In the genomic region with DNA sequence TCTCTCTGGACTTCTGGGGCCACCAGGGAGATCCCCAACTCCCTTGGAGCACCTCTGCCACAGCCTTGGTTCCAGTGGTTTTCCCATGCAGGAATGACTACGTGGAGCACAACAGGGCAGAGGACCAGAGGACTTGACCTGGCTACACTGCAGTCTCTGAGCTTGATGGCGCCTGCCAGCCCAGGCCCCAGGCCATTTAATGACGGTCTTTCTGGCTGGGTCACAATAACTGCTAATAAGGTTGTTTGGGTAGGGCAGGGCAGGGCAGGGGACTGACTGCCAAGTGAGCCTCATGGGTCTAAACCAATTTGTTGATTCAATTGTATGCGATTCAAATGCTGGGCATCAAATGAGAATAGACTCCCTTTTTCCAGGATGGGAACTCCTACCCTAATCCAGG, we compare ENCODE assay signal across 14 mouse cellular contexts.
"Had no signal": no experiment of that assay in that cellular context is flagged by ENCODE, and none has a peak within 500 bp of the region (broad histone marks: within the 10 kb centered on the region; RNA-seq: fewer than 3 reads in every experiment).

No protein-coding gene starts in this region.

- H3K27me3 ChIP-seq: liver, embryonic 13.5 days; lung, embryonic 15.5 days; stomach, embryonic 15.5 days had no signal

- DNase-seq: kidney, adult 9 months; kidney, postnatal 36 days; liver, embryonic 13.5 days; liver, postnatal 0 days; lung, postnatal 14 days; right cerebral cortex, postnatal 14 days; thymus, adult 2 months; thymus, postnatal 25 days had no signal

- H3K36me3 ChIP-seq: limb, embryonic 10.5 days; liver, embryonic 13.5 days; lung, embryonic 15.5 days; stomach, embryonic 15.5 days had no signal

- H3K9ac ChIP-seq: liver, embryonic 13.5 days; liver, postnatal 0 days; lung, embryonic 15.5 days; stomach, embryonic 15.5 days had no signal

- H3K27ac ChIP-seq: kidney, postnatal 0 days; limb, embryonic 10.5 days; liver, embryonic 13.5 days; lung, embryonic 15.5 days; macrophage; stomach, embryonic 15.5 days had no signal

- H3K4me3 ChIP-seq: limb, embryonic 10.5 days; liver, embryonic 13.5 days; lung, embryonic 15.5 days; megakaryocyte, embryonic 14.5 days; stomach, embryonic 15.5 days had no signal
